Mouse (Mus musculus) liver, adult 2 months (tissue): Measurements from ENCODE around the gene Id3.

Experiments
- CTCF ChIP-seq: fragments of 200-500 bp; IDR thresholded peaks from 2 replicates; pipeline ENCODE4 v1.5.1; 2011; ENCODE audit warnings: low read depth, low read length, control low read depth
- POLR2A ChIP-seq: fragments of 200-500 bp; IDR thresholded peaks from 2 replicates; pipeline ENCODE4 v1.6.1; 2011; ENCODE audit warnings: low read length, control low read depth; ENCODE audit not compliant: insufficient read depth; ENCODE audit errors: extremely low read depth

GRCm38 (mm10) chr4:136112344-136112743, 31.0 kb upstream of the Id3 start:
- no peak for TF ChIP-seq POLR2A
- no peak for TF ChIP-seq CTCF
